Mouse (Mus musculus) heart, postnatal 0 days (tissue): ENCODE results near the gene Det1. TPM values are rescaled to one million over a fixed set of nuclear protein-coding genes. Genes with fewer than 3 reads are reported as not detected.

ENCODE experiments used
- ATAC-seq: fragments of 200-750 bp; cut with Nextera tagmentation; 2 replicates; pipeline ENCODE4 v1.8.0; 2017; ENCODE audit warnings: low read depth, moderate number of reproducible peaks, moderate library complexity; ENCODE audit not compliant: insufficient read depth
- DNase-seq: peaks from one replicate; pipeline ENCODE4 v3.0.0-alpha.2; 2016; ENCODE audit warnings: low spot score
- H3K27ac ChIP-seq: fragments of 300-500 bp; sonication (generic); 2 replicates; pipeline ENCODE4 v1.5.1; 2014; ENCODE audit warnings: low read depth, mild to moderate bottlenecking
- H3K27me3 ChIP-seq: fragments of 300-500 bp; sonication (generic); 2 replicates; pipeline ENCODE4 v1.6.1; 2014; ENCODE audit warnings: low read length, mixed read lengths; ENCODE audit not compliant: control insufficient read depth, insufficient read depth
- H3K36me3 ChIP-seq: fragments of 300-500 bp; sonication (generic); replicated peaks from 2 replicates; pipeline ENCODE4 v1.6.1; 2014; ENCODE audit warnings: low read length, mixed read lengths; ENCODE audit not compliant: control insufficient read depth, insufficient read depth
- H3K4me1 ChIP-seq: fragments of 300-500 bp; sonication (generic); 2 replicates; pipeline ENCODE4 v1.6.1; 2014; ENCODE audit warnings: antibody characterized with exemption; ENCODE audit not compliant: control insufficient read depth, insufficient read depth
- H3K4me2 ChIP-seq: fragments of 300-500 bp; sonication (generic); 2 replicates; pipeline ENCODE4 v1.6.1; 2014; ENCODE audit warnings: low read depth, mild to moderate bottlenecking, low read length, moderate library complexity
- H3K4me3 ChIP-seq: fragments of 300-500 bp; sonication (generic); 2 replicates; pipeline ENCODE4 v1.5.1; 2014; ENCODE audit warnings: low read depth, low read length
- H3K9ac ChIP-seq: fragments of 300-500 bp; sonication (generic); replicated peaks from 2 replicates; pipeline ENCODE4 v1.6.1; 2014; ENCODE audit warnings: low read depth, low read length, mixed read lengths
- H3K9me3 ChIP-seq: fragments of 300-500 bp; sonication (generic); replicated peaks from 2 replicates; pipeline ENCODE4 v1.6.1; 2016; ENCODE audit warnings: low read length; ENCODE audit not compliant: control insufficient read depth
- CTCF ChIP-seq: IDR thresholded peaks from 2 replicates; pipeline ENCODE4 v1.5.1; 2016; ENCODE audit warnings: antibody characterized with exemption, control low read depth, low read depth
- EP300 ChIP-seq: IDR thresholded peaks from 2 replicates; pipeline ENCODE4 v1.6.1; 2016; ENCODE audit warnings: antibody characterized with exemption, low read depth
- WGBS: fragments of 180-500 bp; shearing (Covaris S2); extraction: QIAGEN DNeasy Blood & Tissue Kit; methylation state at CpG from one replicate; pipeline ENCODE4 v1.1.7; 2014; 5-methylcytosine and 5-hydroxymethylcytosine counted together
- polyA plus RNA-seq: library from polyadenylated mRNA; unstranded; fragments of >200 nt; fragmentation: Nextera tagmentation; extraction: Ambion mirVana; gene quantifications from 2 replicates; pipeline ENCODE4 v1.2.1, GENCODE M21; 2015
- total RNA-seq: library from RNA; depleted of rRNA; stranded (reverse); fragments of >200 nt; gene quantifications from 2 replicates; pipeline ENCODE4 v1.2.3, GENCODE M21; 2014; ENCODE audit warnings: low replicate concordance

Gene Det1
- total and polyA plus RNA-seq, 2 experiments from 2014 or later: 8.2 to 11.1 TPM

DNA sequence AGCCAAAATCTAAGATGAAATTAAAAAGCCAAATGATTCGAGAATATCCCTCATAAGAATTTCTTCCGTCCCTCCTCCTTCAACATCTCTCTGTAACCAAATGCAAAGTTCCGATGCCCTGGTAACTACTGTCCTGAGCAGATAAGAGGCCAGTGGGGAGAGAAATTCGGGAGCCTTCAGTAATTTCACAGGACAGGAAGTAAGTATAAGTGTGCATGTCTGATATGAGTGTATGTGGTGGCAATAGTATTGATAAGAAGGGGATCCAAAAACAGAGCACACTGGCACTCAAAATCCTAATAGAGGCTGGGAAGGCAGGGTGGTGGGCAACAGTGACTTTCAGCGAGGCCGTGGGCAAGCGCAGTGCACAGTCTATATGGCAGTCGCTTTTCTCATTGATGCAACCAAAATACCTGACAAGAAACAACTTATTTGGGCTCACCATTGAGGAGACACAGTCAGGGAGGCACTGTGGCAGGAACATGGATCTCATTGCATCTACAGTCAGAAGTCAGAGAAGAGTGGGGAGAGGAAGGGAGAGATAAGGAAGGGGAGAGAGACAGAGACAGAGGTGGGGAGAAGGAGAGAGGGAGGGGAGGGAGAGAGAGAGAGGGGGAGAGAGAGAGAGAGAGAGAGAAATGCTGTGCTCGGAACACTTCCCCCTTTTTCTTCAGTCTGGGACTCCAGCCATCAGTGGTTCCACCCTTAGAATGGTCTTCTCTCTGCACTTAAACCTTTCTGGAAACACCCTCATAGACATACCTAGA, 47.1 kb downstream of the Det1 start:
- H3K9ac ChIP-seq: no peak overlapping the region
- DNase-seq: no peak
- H3K27ac ChIP-seq: no peak overlapping the region
- no peaks in the 10 kb centered on the region for H3K27me3 ChIP-seq
- no peaks in the 10 kb centered on the region for H3K9me3 ChIP-seq
- H3K36me3 ChIP-seq: no peaks in the 10 kb centered on the region
- no peak overlapping the region for H3K4me3 ChIP-seq
- no peak for TF ChIP-seq CTCF
- TF ChIP-seq EP300: no peak
- 58% methylated on average over 9 of the region's 9 CpGs for WGBS
- no peak overlapping the region for H3K4me2 ChIP-seq
- ATAC-seq: no peak
- peaks cover 5% of the 10 kb centered on the region; the same call in 1 of the 2 replicates for H3K4me1 ChIP-seq

DNA sequence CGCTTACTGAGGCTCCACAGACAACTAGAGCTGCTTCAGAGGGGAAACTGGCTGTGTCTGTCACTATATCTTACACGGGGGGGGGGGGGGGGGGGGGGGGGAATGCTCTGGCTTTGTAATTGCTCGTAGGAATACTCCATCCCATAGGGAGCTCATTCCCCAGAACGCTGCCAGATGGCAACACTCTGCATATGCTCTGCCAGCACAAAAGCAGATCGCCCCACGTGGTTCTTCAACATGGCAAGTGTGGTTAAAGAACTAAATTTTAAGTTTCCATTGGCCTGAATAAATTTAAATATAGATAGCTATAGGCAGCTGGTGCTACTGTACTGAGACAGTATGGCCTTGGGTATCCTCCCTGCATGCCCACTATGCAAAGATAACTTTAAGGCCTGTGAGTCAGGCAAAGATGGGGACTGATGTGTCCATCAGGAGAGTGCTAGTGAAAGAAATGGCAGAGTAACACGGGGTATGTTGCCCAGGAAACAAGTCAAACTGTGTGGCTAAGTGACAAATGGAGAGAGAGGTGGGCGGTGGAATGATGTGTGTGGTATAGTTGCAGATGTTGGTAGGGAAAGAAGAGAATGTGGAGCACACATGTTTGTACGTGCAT, 49.1 kb downstream of the Det1 start:
- peaks cover 14% of the 10 kb centered on the region for H3K4me1 ChIP-seq
- H3K4me3 ChIP-seq: no peak overlapping the region
- peaks cover 1% of the 10 kb centered on the region; the same call in 1 of the 2 replicates for H3K36me3 ChIP-seq
- no peaks in the 10 kb centered on the region for H3K27me3 ChIP-seq
- H3K9me3 ChIP-seq: no peaks in the 10 kb centered on the region
- no peak for ATAC-seq
- no peak for TF ChIP-seq CTCF
- no peak for TF ChIP-seq EP300
- no peak overlapping the region for H3K4me2 ChIP-seq
- no peak overlapping the region for H3K27ac ChIP-seq
- no peak for DNase-seq
- 53% methylated on average over 9 of the region's 9 CpGs for WGBS
- no peak overlapping the region for H3K9ac ChIP-seq

DNA sequence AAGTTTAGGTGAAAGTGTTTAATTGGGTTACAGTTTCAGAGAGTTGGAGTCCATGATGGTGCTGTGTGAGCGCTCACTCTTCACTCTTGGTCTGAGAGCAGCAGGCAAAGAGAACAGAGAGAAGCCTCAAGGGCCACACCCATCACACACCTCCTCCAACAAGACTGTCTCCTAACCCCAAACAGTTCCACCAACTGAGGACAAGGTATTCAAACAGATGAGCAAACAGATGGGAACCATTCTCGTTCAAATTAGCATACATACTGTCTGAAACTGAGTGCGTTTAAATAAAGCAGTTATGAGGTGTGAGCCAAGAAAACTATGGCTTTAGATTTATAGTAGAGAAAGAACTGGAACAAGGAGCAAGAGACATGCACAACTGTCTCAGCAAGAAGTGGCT, 50.4 kb downstream of the Det1 start:
- peaks cover 14% of the 10 kb centered on the region for H3K4me1 ChIP-seq
- H3K4me3 ChIP-seq: no peak overlapping the region
- H3K4me2 ChIP-seq: no peak overlapping the region
- 82% methylated on average over 3 of the region's 3 CpGs for WGBS
- H3K9me3 ChIP-seq: no peaks in the 10 kb centered on the region
- no peak for TF ChIP-seq CTCF
- no peak for TF ChIP-seq EP300
- no peak for ATAC-seq
- peaks cover 9% of the 10 kb centered on the region; the same call in 1 of the 2 replicates for H3K36me3 ChIP-seq
- no peaks in the 10 kb centered on the region for H3K27me3 ChIP-seq
- no peak for DNase-seq
- no peak overlapping the region for H3K9ac ChIP-seq
- no peak overlapping the region for H3K27ac ChIP-seq

GRCm38 (mm10) chr7:78794571-78795092, 52.4 kb downstream of the Det1 start:
- H3K36me3 ChIP-seq: peaks cover 26% of the 10 kb centered on the region
- DNase-seq (peak; percentile 44), ATAC-seq (peak; percentile 31)
- peak overlapping the region; percentile 19; the same call in 1 of the 2 replicates for H3K4me2 ChIP-seq
- H3K9me3 ChIP-seq: no peaks in the 10 kb centered on the region
- WGBS: 19% methylated on average over 6 of the region's 6 CpGs
- H3K4me1 ChIP-seq: peaks cover 14% of the 10 kb centered on the region
- peak overlapping the region; percentile 61 for H3K27ac ChIP-seq
- TF ChIP-seq CTCF: no peak
- no peak; the same call in 1 of the 2 replicates for TF ChIP-seq EP300
- H3K9ac ChIP-seq: no peak overlapping the region
- H3K4me3 ChIP-seq: no peak overlapping the region
- H3K27me3 ChIP-seq: no peaks in the 10 kb centered on the region

DNA sequence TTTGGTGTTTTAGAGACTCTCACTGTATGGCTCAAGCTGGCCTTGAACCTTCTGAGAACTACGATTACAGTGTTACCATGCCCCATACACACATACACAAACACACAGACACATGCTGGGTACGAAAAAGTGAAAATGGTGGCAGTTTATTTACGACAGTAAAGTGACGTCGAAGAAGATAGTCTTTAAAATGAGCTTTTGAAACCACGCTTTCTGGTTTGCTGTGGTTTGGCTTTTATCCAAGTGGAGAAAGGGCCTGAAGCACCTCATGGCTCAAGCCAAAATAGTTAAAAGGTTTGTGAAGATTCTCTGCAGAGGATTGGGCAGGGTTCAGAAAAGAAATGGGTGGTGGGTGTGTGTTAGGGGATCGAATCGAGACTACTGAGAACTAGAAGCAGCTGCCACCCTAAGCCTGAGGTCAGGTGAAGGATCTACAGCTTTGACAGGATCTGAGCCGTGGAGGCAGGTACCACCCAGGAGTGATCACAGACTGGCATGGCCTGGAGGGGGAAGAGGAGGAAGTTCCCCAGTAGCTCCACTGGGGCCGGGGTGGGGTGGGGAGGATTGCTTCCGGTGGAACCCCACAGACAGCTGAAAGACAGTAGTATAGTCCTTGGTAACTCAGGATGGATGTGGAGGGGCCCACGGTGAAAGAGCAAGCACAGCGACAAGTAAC, 53.0 kb downstream of the Det1 start:
- Histone ChIP-seq H3K36me3 (peaks cover 32% of the 10 kb centered on the region), H3K9ac (no peak overlapping the region), H3K4me3 (no peak overlapping the region), H3K9me3 (no peaks in the 10 kb centered on the region), H3K4me2 (peak overlapping the region; percentile 19; the same call in 1 of the 2 replicates), H3K27ac (peak overlapping the region; percentile 61; the same call in 1 of the 2 replicates), H3K4me1 (peaks cover 14% of the 10 kb centered on the region), H3K27me3 (no peaks in the 10 kb centered on the region)
- no peak for DNase-seq
- ATAC-seq: no peak
- TF ChIP-seq CTCF (no peak), EP300 (no peak)
- WGBS: 65% methylated on average over 13 of the region's 13 CpGs
